Mouse (Mus musculus): Measurements from ENCODE around the gene Sema3a. TPM values are rescaled to one million over a fixed set of nuclear protein-coding genes. Genes with fewer than 3 reads are reported as not detected.

Sema3a gene
- polyA plus RNA-seq, 1 experiment from 2014 or later: 47.6 TPM

- TF ChIP-seq CTCF (IDR thresholded peaks at IDR 0.05; ENCODE audit: low read depth): no peak
- Histone ChIP-seq H3K4me1 (ENCODE audit: insufficient read depth) (no peaks in the 10 kb centered on the region), H3K27me3 (ENCODE audit: insufficient read depth, low read length) (no peaks in the 10 kb centered on the region), H3K4me2 (no peak overlapping the region), H3K4me3 (ENCODE audit: low read depth, low read length) (no peak overlapping the region), H3K36me3 (ENCODE audit: insufficient read depth) (no peaks in the 10 kb centered on the region), H3K9ac (no peak overlapping the region), H3K9me3 (ENCODE audit: low read depth, low read length) (no peaks in the 10 kb centered on the region), H3K27ac (ENCODE audit: low read depth) (no peak overlapping the region)
- DNase-seq: no peak
- no peak for ATAC-seq (ENCODE audit: insufficient read depth)
- 77% methylated on average over 6 of the region's 6 CpGs for WGBS
Measured at GRCm38 (mm10) chr5:13199709-13200108, 74.5 kb downstream of the Sema3a start.

- no peaks in the 10 kb centered on the region for H3K4me1 ChIP-seq (ENCODE audit: insufficient read depth)
- H3K4me3 ChIP-seq (ENCODE audit: low read depth, low read length): no peak overlapping the region
- 34% methylated on average over 3 of the region's 3 CpGs for WGBS
- H3K9ac ChIP-seq: no peak overlapping the region
- H3K36me3 ChIP-seq (ENCODE audit: insufficient read depth): no peaks in the 10 kb centered on the region
- H3K9me3 ChIP-seq (ENCODE audit: low read depth, low read length): no peaks in the 10 kb centered on the region
- no peak for TF ChIP-seq CTCF (IDR thresholded peaks at IDR 0.05; ENCODE audit: low read depth)
- ATAC-seq (ENCODE audit: insufficient read depth) (peak; percentile 81; the same call in 1 of the 2 replicates), DNase-seq (peak; percentile 77)
- no peaks in the 10 kb centered on the region for H3K27me3 ChIP-seq (ENCODE audit: insufficient read depth, low read length)
- no peak overlapping the region for H3K4me2 ChIP-seq
- H3K27ac ChIP-seq (ENCODE audit: low read depth): no peak overlapping the region
Measured at GRCm38 (mm10) chr5:13255353-13255752, 130.1 kb downstream of the Sema3a start.

- H3K27ac ChIP-seq (ENCODE audit: low read depth): no peak overlapping the region
- WGBS: 45% methylated on average over 1 of the region's 1 CpGs
- ATAC-seq (ENCODE audit: insufficient read depth) (no peak), DNase-seq (peak; percentile 40)
- H3K9ac ChIP-seq: no peak overlapping the region
- no peaks in the 10 kb centered on the region for H3K27me3 ChIP-seq (ENCODE audit: insufficient read depth, low read length)
- no peak for TF ChIP-seq CTCF (IDR thresholded peaks at IDR 0.05; ENCODE audit: low read depth)
- no peaks in the 10 kb centered on the region for H3K4me1 ChIP-seq (ENCODE audit: insufficient read depth)
- no peak overlapping the region for H3K4me2 ChIP-seq
- H3K9me3 ChIP-seq (ENCODE audit: low read depth, low read length): no peaks in the 10 kb centered on the region
- no peaks in the 10 kb centered on the region for H3K36me3 ChIP-seq (ENCODE audit: insufficient read depth)
- no peak overlapping the region for H3K4me3 ChIP-seq (ENCODE audit: low read depth, low read length)
Measured at GRCm38 (mm10) chr5:13256321-13256720, 131.1 kb downstream of the Sema3a start.

GRCm38 (mm10) chr5:13263087-13263486, 137.9 kb downstream of the Sema3a start:
- no peaks in the 10 kb centered on the region for H3K36me3 ChIP-seq (ENCODE audit: insufficient read depth)
- H3K27ac ChIP-seq (ENCODE audit: low read depth): no peak overlapping the region
- H3K4me2 ChIP-seq: no peak overlapping the region
- DNase-seq (no peak), ATAC-seq (ENCODE audit: insufficient read depth) (no peak)
- no peaks in the 10 kb centered on the region for H3K27me3 ChIP-seq (ENCODE audit: insufficient read depth, low read length)
- WGBS: 78% methylated on average over 2 of the region's 2 CpGs
- no peak for TF ChIP-seq CTCF (IDR thresholded peaks at IDR 0.05; ENCODE audit: low read depth)
- no peak overlapping the region for H3K4me3 ChIP-seq (ENCODE audit: low read depth, low read length)
- H3K9ac ChIP-seq: no peak overlapping the region
- no peaks in the 10 kb centered on the region for H3K4me1 ChIP-seq (ENCODE audit: insufficient read depth)
- no peaks in the 10 kb centered on the region for H3K9me3 ChIP-seq (ENCODE audit: low read depth, low read length)

- 84% methylated on average over 3 of the region's 3 CpGs for WGBS
- no peak for ATAC-seq (ENCODE audit: insufficient read depth)
- no peaks in the 10 kb centered on the region for H3K36me3 ChIP-seq (ENCODE audit: insufficient read depth)
Measured at GRCm38 (mm10) chr5:13263539-13263938, 138.3 kb downstream of the Sema3a start.

GRCm38 (mm10) chr5:13312667-13313066, 187.5 kb downstream of the Sema3a start:
- Histone ChIP-seq H3K9me3 (ENCODE audit: low read depth, low read length) (no peaks in the 10 kb centered on the region), H3K27ac (ENCODE audit: low read depth) (no peak overlapping the region), H3K36me3 (ENCODE audit: insufficient read depth) (no peaks in the 10 kb centered on the region), H3K4me1 (ENCODE audit: insufficient read depth) (no peaks in the 10 kb centered on the region), H3K9ac (no peak overlapping the region), H3K4me3 (ENCODE audit: low read depth, low read length) (no peak overlapping the region), H3K4me2 (no peak overlapping the region), H3K27me3 (ENCODE audit: insufficient read depth, low read length) (no peaks in the 10 kb centered on the region)
- DNase-seq: no peak
- 77% methylated on average over 4 of the region's 4 CpGs for WGBS
- ATAC-seq (ENCODE audit: insufficient read depth): no peak
- TF ChIP-seq CTCF (IDR thresholded peaks at IDR 0.05; ENCODE audit: low read depth): no peak

More at GRCm38 (mm10) chr5:13263539-13263938, 138.3 kb downstream of the Sema3a start:
- Histone ChIP-seq H3K4me3 (ENCODE audit: low read depth, low read length) (no peak overlapping the region), H3K9me3 (ENCODE audit: low read depth, low read length) (no peaks in the 10 kb centered on the region), H3K9ac (no peak overlapping the region), H3K4me1 (ENCODE audit: insufficient read depth) (no peaks in the 10 kb centered on the region), H3K27me3 (ENCODE audit: insufficient read depth, low read length) (no peaks in the 10 kb centered on the region), H3K27ac (ENCODE audit: low read depth) (no peak overlapping the region), H3K4me2 (no peak overlapping the region)
- no peak for TF ChIP-seq CTCF (IDR thresholded peaks at IDR 0.05; ENCODE audit: low read depth)
- no peak for DNase-seq

- Histone ChIP-seq H3K4me3 (ENCODE audit: low read depth, low read length) (no peak overlapping the region), H3K9me3 (ENCODE audit: low read depth, low read length) (no peaks in the 10 kb centered on the region), H3K9ac (no peak overlapping the region), H3K36me3 (ENCODE audit: insufficient read depth) (no peaks in the 10 kb centered on the region), H3K4me2 (no peak overlapping the region), H3K4me1 (ENCODE audit: insufficient read depth) (no peaks in the 10 kb centered on the region), H3K27ac (ENCODE audit: low read depth) (no peak overlapping the region), H3K27me3 (ENCODE audit: insufficient read depth, low read length) (no peaks in the 10 kb centered on the region)
- DNase-seq (no peak), ATAC-seq (ENCODE audit: insufficient read depth) (no peak)
- 84% methylated on average over 6 of the region's 6 CpGs for WGBS
- TF ChIP-seq CTCF (IDR thresholded peaks at IDR 0.05; ENCODE audit: low read depth): no peak
Measured at GRCm38 (mm10) chr5:13313977-13314376, 188.8 kb downstream of the Sema3a start.

Measured in lung, embryonic 14.5 days (tissue).